7 mouse cellular contexts compared by ENCODE assay signal in the genomic region with DNA sequence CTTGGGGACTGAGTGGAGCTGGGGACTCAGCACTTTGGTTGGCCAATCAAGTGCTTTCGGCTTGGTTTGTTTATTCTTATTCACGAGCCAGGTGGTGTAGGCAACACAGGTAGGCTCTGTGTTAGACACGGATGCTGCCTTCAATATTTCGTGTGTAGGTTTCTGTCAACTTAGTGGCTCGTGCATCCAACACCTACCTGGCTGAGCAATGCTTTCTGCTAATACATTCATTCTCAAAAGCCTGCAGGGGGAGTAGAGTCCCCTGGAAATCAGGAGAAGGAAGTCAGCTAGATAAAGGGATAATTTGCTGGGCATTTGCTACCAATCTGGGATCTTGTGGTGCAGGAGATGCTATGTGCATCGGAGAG. TPM values are rescaled to one million over a fixed set of nuclear protein-coding genes. Genes with fewer than 3 reads are reported as not detected.
DNase-seq lines count a peak whose midpoint lies in the region; ATAC-seq and TF ChIP-seq lines count a peak whose summit lies in the region.

No protein-coding gene starts in this region.

- peak overlapping the region; percentile 68 for H3K4me3 ChIP-seq in lung, embryonic 16.5 days (ENCODE audit: low read length)
- peak overlapping the region; percentile 63 for H3K4me3 ChIP-seq in embryonic facial prominence, embryonic 13.5 days
- H3K4me3 ChIP-seq in intestine, embryonic 16.5 days (ENCODE audit: low read length) = peak overlapping the region; percentile 75
- peak overlapping the region; percentile 85 for H3K4me3 ChIP-seq in small intestine, adult 2 months (ENCODE audit: low read depth, low read length)

- H3K4me1 ChIP-seq in lung, embryonic 16.5 days (replicated peaks; ENCODE audit: control insufficient read depth, insufficient read depth, low read length) = peaks cover 5% of the 10 kb centered on the region; the same call in 1 of the 2 replicates
- peaks cover 19% of the 10 kb centered on the region for H3K4me1 ChIP-seq in embryonic facial prominence, embryonic 13.5 days
- peaks cover 3% of the 10 kb centered on the region; the same call in 1 of the 2 replicates for H3K4me1 ChIP-seq in intestine, embryonic 16.5 days (ENCODE audit: control insufficient read depth, insufficient read depth, low read length)
- H3K4me1 ChIP-seq in small intestine, adult 2 months (ENCODE audit: control insufficient read depth, insufficient read depth, insufficient read length, low read length) = peaks cover 16% of the 10 kb centered on the region; the same call in 1 of the 2 replicates

- peak overlapping the region; percentile 75 for H3K9ac ChIP-seq in lung, embryonic 16.5 days (ENCODE audit: low read length)
- peak overlapping the region; percentile 82 for H3K9ac ChIP-seq in embryonic facial prominence, embryonic 13.5 days
- peak overlapping the region; percentile 85 for H3K9ac ChIP-seq in intestine, embryonic 16.5 days (ENCODE audit: low read depth, low read length)

- H3K4me2 ChIP-seq in lung, embryonic 16.5 days (ENCODE audit: low read depth, low read length) = peak overlapping the region; percentile 93
- H3K4me2 ChIP-seq in embryonic facial prominence, embryonic 13.5 days = peak overlapping the region; percentile 98
- H3K4me2 ChIP-seq in intestine, embryonic 16.5 days (ENCODE audit: low read depth, low read length) = peak overlapping the region; percentile 96

- ATAC-seq in lung, embryonic 16.5 days (ENCODE audit: low read depth) = no peak
- ATAC-seq in embryonic facial prominence, embryonic 13.5 days (ENCODE audit: insufficient number of reproducible peaks, insufficient read depth, low FRiP score, low TSS enrichment, low read depth) = no peak
- peak; percentile 32; the same call in 1 of the 2 replicates for ATAC-seq in intestine, embryonic 16.5 days

- 18% methylated on average over 6 of the region's 6 CpGs for WGBS in lung, embryonic 16.5 days
- WGBS in embryonic facial prominence, embryonic 13.5 days = 24% methylated on average over 6 of the region's 6 CpGs
- WGBS in intestine, embryonic 16.5 days = 19% methylated on average over 6 of the region's 6 CpGs
- WGBS in small intestine, adult 2 months = 10% methylated on average over 6 of the region's 6 CpGs

- no peaks in the 10 kb centered on the region for H3K9me3 ChIP-seq in lung, embryonic 16.5 days (ENCODE audit: control insufficient read depth, low read length)
- no peaks in the 10 kb centered on the region for H3K9me3 ChIP-seq in embryonic facial prominence, embryonic 13.5 days
- H3K9me3 ChIP-seq in intestine, embryonic 16.5 days (ENCODE audit: control insufficient read depth, low read length) = no peaks in the 10 kb centered on the region

- no peaks in the 10 kb centered on the region for H3K36me3 ChIP-seq in lung, embryonic 16.5 days (ENCODE audit: control insufficient read depth, insufficient read depth, low read length)
- H3K36me3 ChIP-seq in embryonic facial prominence, embryonic 13.5 days = no peaks in the 10 kb centered on the region
- H3K36me3 ChIP-seq in intestine, embryonic 16.5 days (ENCODE audit: control insufficient read depth, insufficient read depth, low read length) = no peaks in the 10 kb centered on the region
- peaks cover 11% of the 10 kb centered on the region for H3K36me3 ChIP-seq in small intestine, adult 2 months (ENCODE audit: control insufficient read depth, insufficient read depth, low read length)

- no peak for DNase-seq in lung, postnatal 36 days
- no peak for DNase-seq in frontal cortex, postnatal 10 days (ENCODE audit: low spot score in 2 of 2)
- no peak for DNase-seq in layer of hippocampus, adult 9-11 months

- H3K27me3 ChIP-seq in lung, embryonic 16.5 days (ENCODE audit: control insufficient read depth, insufficient read depth, low read depth, low read length) = no peaks in the 10 kb centered on the region
- no peaks in the 10 kb centered on the region for H3K27me3 ChIP-seq in embryonic facial prominence, embryonic 13.5 days
- H3K27me3 ChIP-seq in intestine, embryonic 16.5 days (replicated peaks; ENCODE audit: control insufficient read depth, insufficient read depth, low read length) = no peaks in the 10 kb centered on the region
- no peaks in the 10 kb centered on the region for H3K27me3 ChIP-seq in small intestine, adult 2 months (ENCODE audit: control insufficient read depth, insufficient read depth, low read length)

- no peak for TF ChIP-seq POLR2A in small intestine, adult 2 months (IDR thresholded peaks at IDR 0.05; ENCODE audit: low read depth, low read length)

- TF ChIP-seq CTCF in small intestine, adult 2 months (IDR thresholded peaks at IDR 0.05; ENCODE audit: extremely low read depth, insufficient read length, insufficient replicate concordance, low read depth, low read length) = no peak

- peak overlapping the region; percentile 91 for H3K27ac ChIP-seq in lung, embryonic 16.5 days (ENCODE audit: low read length)
- H3K27ac ChIP-seq in embryonic facial prominence, embryonic 13.5 days = 0 out of 2 replicates have a peak overlapping the region, but pooled peaks have one; percentile 83
- H3K27ac ChIP-seq in intestine, embryonic 16.5 days (ENCODE audit: low read length) = peak overlapping the region; percentile 84; the same call in 1 of the 2 replicates
- peak overlapping the region; percentile 79; the same call in 1 of the 2 replicates for H3K27ac ChIP-seq in small intestine, adult 2 months (ENCODE audit: insufficient read depth, low read depth, low read length)

RNA-seq across cellular contexts. Expression of gene Cmpk2, which starts 1.0 kb away (rescaled TPM):
- polyA plus RNA-seq in lung, embryonic 16.5 days (2015; fragmentation: Nextera tagmentation; extraction: Ambion mirVana) = 7.4 and 8.6 TPM in 2 replicates
- polyA plus RNA-seq in embryonic facial prominence, embryonic 13.5 days (2015; fragmentation: Nextera tagmentation; extraction: Ambion mirVana) = 5.1 and 5.4 TPM in 2 replicates
- polyA plus RNA-seq in intestine, embryonic 16.5 days (2015; fragmentation: Nextera tagmentation; extraction: Ambion mirVana) = 4.4 and 5.5 TPM in 2 replicates
- polyA plus RNA-seq in small intestine, adult 2 months (2012; rRNA removed) = 10.5 and 43.6 TPM in 2 replicates

RNA-seq across cellular contexts. Expression of gene Rsad2, which starts 13.8 kb away (rescaled TPM):
- polyA plus RNA-seq in lung, embryonic 16.5 days (2015; fragmentation: Nextera tagmentation; extraction: Ambion mirVana) = 0.84 and 1.3 TPM in 2 replicates
- polyA plus RNA-seq in embryonic facial prominence, embryonic 13.5 days (2015; fragmentation: Nextera tagmentation; extraction: Ambion mirVana) = 0.41 and 0.70 TPM in 2 replicates
- polyA plus RNA-seq in intestine, embryonic 16.5 days (2015; fragmentation: Nextera tagmentation; extraction: Ambion mirVana) = 1.2 TPM in 2 replicates
- 1.3 and 6.6 TPM in 2 replicates for polyA plus RNA-seq in small intestine, adult 2 months (2012; rRNA removed)

RNA-seq across cellular contexts. Expression of gene Rnf144a, which starts 55.0 kb away (rescaled TPM):
- polyA plus RNA-seq in lung, embryonic 16.5 days (2015; fragmentation: Nextera tagmentation; extraction: Ambion mirVana) = 49.5 and 51.3 TPM in 2 replicates
- 46.4 and 48.3 TPM in 2 replicates for polyA plus RNA-seq in embryonic facial prominence, embryonic 13.5 days (2015; fragmentation: Nextera tagmentation; extraction: Ambion mirVana)
- 13.7 and 13.8 TPM in 2 replicates for polyA plus RNA-seq in intestine, embryonic 16.5 days (2015; fragmentation: Nextera tagmentation; extraction: Ambion mirVana)
- 2.5 and 3.4 TPM in 2 replicates for polyA plus RNA-seq in small intestine, adult 2 months (2012; rRNA removed)
